Mouse (Mus musculus) stomach, embryonic 15.5 days (tissue): ENCODE data around the gene Gm266. TPM values are rescaled to one million over a fixed set of nuclear protein-coding genes. Genes with fewer than 3 reads are reported as not detected.

ENCODE experiments used
- ATAC-seq: fragments of 200-750 bp; cut with Nextera tagmentation; 2 replicates; pipeline ENCODE4 v1.8.0; 2017; ENCODE audit warnings: low read depth, moderate number of reproducible peaks, moderate TSS enrichment; ENCODE audit not compliant: insufficient read depth, low FRiP score
- H3K27ac ChIP-seq: fragments of 300-500 bp; sonication (generic); 2 replicates; pipeline ENCODE4 v1.5.1; 2015; ENCODE audit warnings: mild to moderate bottlenecking, inconsistent platforms
- H3K27me3 ChIP-seq: fragments of 300-500 bp; sonication (generic); replicated peaks from 2 replicates; pipeline ENCODE4 v1.6.1; 2015; ENCODE audit warnings: inconsistent platforms
- H3K36me3 ChIP-seq: fragments of 300-500 bp; sonication (generic); 2 replicates; pipeline ENCODE4 v1.6.1; 2015; ENCODE audit warnings: inconsistent platforms
- H3K4me1 ChIP-seq: fragments of 300-500 bp; sonication (generic); 2 replicates; pipeline ENCODE4 v1.6.1; 2015; ENCODE audit warnings: inconsistent platforms
- H3K4me2 ChIP-seq: fragments of 300-500 bp; sonication (generic); 2 replicates; pipeline ENCODE4 v1.6.1; 2015; ENCODE audit warnings: mild to moderate bottlenecking, inconsistent platforms
- H3K4me3 ChIP-seq: fragments of 300-500 bp; sonication (generic); replicated peaks from 2 replicates; pipeline ENCODE4 v1.5.1; 2015; ENCODE audit warnings: inconsistent platforms
- H3K9ac ChIP-seq: fragments of 300-500 bp; sonication (generic); 2 replicates; pipeline ENCODE4 v1.6.1; 2015; ENCODE audit warnings: inconsistent platforms
- H3K9me3 ChIP-seq: fragments of 300-500 bp; sonication (generic); 2 replicates; pipeline ENCODE4 v1.6.1; 2016; ENCODE audit warnings: inconsistent platforms
- WGBS: fragments of 180-500 bp; shearing (Covaris S2); methylation state at CpG from one replicate; pipeline ENCODE4 v1.1.7; 2015; 5-methylcytosine and 5-hydroxymethylcytosine counted together
- polyA plus RNA-seq: library from polyadenylated mRNA; unstranded; fragments of >200 nt; fragmentation: Nextera tagmentation; extraction: Ambion mirVana; gene quantifications from 2 replicates; pipeline ENCODE4 v1.2.1, GENCODE M21; 2015

Gm266 gene
- polyA plus RNA-seq: 25.4 and 30.3 TPM in 2 replicates

- Histone ChIP-seq H3K27me3 (peaks cover 27% of the 10 kb centered on the region), H3K4me3 (peak within 1 kb of the TSS; percentile 59), H3K36me3 (no peaks in the 10 kb centered on the region), H3K27ac (peak within 1 kb of the TSS; percentile 82), H3K4me2 (peak within 1 kb of the TSS; percentile 85), H3K9ac (peak within 1 kb of the TSS; percentile 31), H3K4me1 (peaks cover 24% of the 10 kb centered on the region), H3K9me3 (no peaks in the 10 kb centered on the region)
- WGBS: under 1% methylated on average over 52 of the region's 58 CpGs
- ATAC-seq: peak; percentile 75
Observed at GRCm38 (mm10) chr12:111485652-111486306, at the start of gene Gm266. TSS of gene Gm266 (minus strand) at chr12:111485823.

DNA sequence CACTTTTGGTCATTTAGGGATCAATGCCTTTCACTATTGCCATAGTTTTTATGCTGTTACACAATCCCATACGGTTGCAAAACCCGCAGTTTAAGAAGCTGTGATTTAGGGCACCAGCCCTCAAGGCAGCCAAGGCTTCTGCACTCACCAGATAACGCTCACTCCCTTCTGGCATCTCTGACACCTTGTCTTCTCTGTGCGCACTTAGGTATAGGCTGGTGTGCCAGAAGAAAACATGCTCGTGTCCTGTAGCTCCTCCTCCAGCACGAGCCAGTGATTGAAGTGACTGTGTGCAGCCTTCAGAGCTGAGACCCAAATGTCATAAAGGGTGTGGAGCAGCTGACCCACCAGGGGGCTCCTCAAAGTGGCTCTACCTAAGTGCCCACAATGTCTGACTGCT is 49.7 kb upstream of the Gm266 start:
- WGBS: 48% methylated on average over 6 of the region's 6 CpGs
- no peaks in the 10 kb centered on the region for H3K27me3 ChIP-seq
- H3K27ac ChIP-seq: peak overlapping the region; percentile 59
- H3K4me2 ChIP-seq: 0 out of 2 replicates have a peak overlapping the region, but pooled peaks have one; percentile 6
- no peak overlapping the region for H3K9ac ChIP-seq
- H3K9me3 ChIP-seq: no peaks in the 10 kb centered on the region
- no peak overlapping the region for H3K4me3 ChIP-seq
- ATAC-seq: no peak; the same call in 1 of the 2 replicates
- H3K36me3 ChIP-seq: peaks cover 10% of the 10 kb centered on the region; the same call in 1 of the 2 replicates
- H3K4me1 ChIP-seq: peaks cover 14% of the 10 kb centered on the region

GRCm38 (mm10) chr12:111533096-111533794 is 47.6 kb upstream of the Gm266 start:
- H3K4me1 ChIP-seq: 0 out of 2 replicates have a peak, but pooled peaks cover 4% of the 10 kb centered on the region
- H3K9me3 ChIP-seq: no peaks in the 10 kb centered on the region
- H3K4me2 ChIP-seq: no peak overlapping the region
- H3K4me3 ChIP-seq: no peak overlapping the region
- no peak for ATAC-seq
- H3K9ac ChIP-seq: no peak overlapping the region
- H3K36me3 ChIP-seq: no peaks in the 10 kb centered on the region
- WGBS: 62% methylated on average over 11 of the region's 11 CpGs
- H3K27me3 ChIP-seq: no peaks in the 10 kb centered on the region
- no peak overlapping the region for H3K27ac ChIP-seq

DNA sequence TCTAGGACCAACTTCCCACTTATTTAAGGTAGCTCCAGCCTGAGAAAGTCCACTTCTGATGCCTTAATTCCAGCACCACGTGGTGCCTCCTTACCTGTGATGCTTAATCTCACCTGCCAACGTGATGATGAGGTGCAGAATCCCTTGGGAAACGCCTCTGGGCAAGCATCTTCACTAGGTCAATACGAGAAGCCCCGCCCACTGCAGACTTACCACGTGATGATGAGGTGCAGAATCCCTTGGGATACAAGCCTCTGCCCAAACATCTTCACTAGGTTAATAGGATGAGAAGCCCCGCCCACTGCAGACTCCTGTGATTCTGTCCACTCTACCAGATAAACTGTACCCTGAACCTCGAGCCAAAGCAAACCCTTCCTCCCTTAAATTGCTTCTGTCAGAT is 43.6 kb upstream of the Gm266 start:
- Histone ChIP-seq H3K4me1 (no peaks in the 10 kb centered on the region), H3K9ac (no peak overlapping the region), H3K27ac (no peak overlapping the region), H3K9me3 (no peaks in the 10 kb centered on the region), H3K36me3 (no peaks in the 10 kb centered on the region), H3K27me3 (no peaks in the 10 kb centered on the region), H3K4me2 (no peak overlapping the region), H3K4me3 (no peak overlapping the region)
- no peak for ATAC-seq
- 15% methylated on average over 8 of the region's 8 CpGs for WGBS

DNA sequence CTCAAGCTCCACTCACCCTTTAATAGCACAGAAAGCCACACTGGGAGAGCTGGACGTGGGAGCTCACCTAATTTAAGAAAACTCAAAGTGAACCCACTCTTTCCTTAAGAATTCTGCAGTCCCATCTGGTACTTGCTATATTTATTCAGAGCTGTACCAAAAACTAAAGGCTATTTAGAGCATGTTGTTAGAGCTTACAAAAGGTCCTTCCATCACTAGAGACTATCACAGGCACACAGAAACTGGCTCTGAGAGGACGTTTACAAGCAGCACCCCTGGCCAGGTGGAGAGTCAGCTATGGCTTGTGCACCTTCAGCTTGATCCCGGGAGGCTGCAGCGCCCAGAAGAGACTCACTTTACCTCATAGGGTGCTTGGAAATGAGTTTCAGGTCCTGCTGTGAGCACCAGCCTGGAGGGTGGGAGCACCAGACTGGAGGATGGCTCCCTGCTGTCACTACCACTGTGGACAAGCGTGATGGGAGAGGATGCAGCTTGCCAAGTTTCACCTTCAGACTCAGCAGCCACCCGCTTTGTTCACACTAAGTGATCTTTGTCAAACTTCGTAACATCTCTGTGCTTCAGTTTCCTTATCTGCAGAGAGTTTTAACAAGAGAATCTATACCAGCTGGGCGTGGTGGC is 42.1 kb upstream of the Gm266 start:
- ATAC-seq: no peak
- H3K4me2 ChIP-seq: no peak overlapping the region
- no peak overlapping the region for H3K9ac ChIP-seq
- no peak overlapping the region for H3K27ac ChIP-seq
- WGBS: 62% methylated on average over 8 of the region's 8 CpGs
- H3K36me3 ChIP-seq: no peaks in the 10 kb centered on the region
- no peak overlapping the region for H3K4me3 ChIP-seq
- H3K9me3 ChIP-seq: no peaks in the 10 kb centered on the region
- no peaks in the 10 kb centered on the region for H3K4me1 ChIP-seq
- H3K27me3 ChIP-seq: no peaks in the 10 kb centered on the region

- Histone ChIP-seq H3K4me1 (no peaks in the 10 kb centered on the region), H3K4me2 (no peak overlapping the region), H3K9me3 (no peaks in the 10 kb centered on the region; the same call in 1 of the 2 replicates), H3K36me3 (no peaks in the 10 kb centered on the region), H3K27ac (no peak overlapping the region), H3K9ac (no peak overlapping the region), H3K27me3 (no peaks in the 10 kb centered on the region), H3K4me3 (no peak overlapping the region)
- no peak for ATAC-seq
- WGBS: 75% methylated on average over 3 of the region's 3 CpGs
Observed at GRCm38 (mm10) chr12:111524883-111525282, 39.3 kb upstream of the Gm266 start.

GRCm38 (mm10) chr12:111524469-111524868 is 38.8 kb upstream of the Gm266 start:
- Histone ChIP-seq H3K4me3 (no peak overlapping the region), H3K9me3 (no peaks in the 10 kb centered on the region; the same call in 1 of the 2 replicates), H3K4me1 (no peaks in the 10 kb centered on the region), H3K27me3 (no peaks in the 10 kb centered on the region), H3K36me3 (no peaks in the 10 kb centered on the region), H3K4me2 (no peak overlapping the region), H3K27ac (no peak overlapping the region), H3K9ac (no peak overlapping the region)
- WGBS: 76% methylated on average over 1 of the region's 1 CpGs
- ATAC-seq: no peak

- H3K27me3 ChIP-seq: no peaks in the 10 kb centered on the region
- H3K36me3 ChIP-seq: no peaks in the 10 kb centered on the region
- 98% methylated on average over 2 of the region's 2 CpGs for WGBS
- no peak overlapping the region for H3K4me2 ChIP-seq
- no peak overlapping the region for H3K9ac ChIP-seq
- H3K4me3 ChIP-seq: no peak overlapping the region
- ATAC-seq: no peak
- H3K4me1 ChIP-seq: no peaks in the 10 kb centered on the region
- no peak overlapping the region for H3K27ac ChIP-seq
- H3K9me3 ChIP-seq: no peaks in the 10 kb centered on the region; the same call in 1 of the 2 replicates
Observed at GRCm38 (mm10) chr12:111520994-111521393, 35.4 kb upstream of the Gm266 start.

GRCm38 (mm10) chr12:111519821-111520220 is 34.2 kb upstream of the Gm266 start:
- Histone ChIP-seq H3K9me3 (no peaks in the 10 kb centered on the region; the same call in 1 of the 2 replicates), H3K4me3 (no peak overlapping the region), H3K4me1 (no peaks in the 10 kb centered on the region), H3K4me2 (no peak overlapping the region), H3K27ac (no peak overlapping the region), H3K36me3 (no peaks in the 10 kb centered on the region), H3K27me3 (no peaks in the 10 kb centered on the region), H3K9ac (no peak overlapping the region)
- ATAC-seq: no peak
- WGBS: 73% methylated on average over 5 of the region's 5 CpGs

DNA sequence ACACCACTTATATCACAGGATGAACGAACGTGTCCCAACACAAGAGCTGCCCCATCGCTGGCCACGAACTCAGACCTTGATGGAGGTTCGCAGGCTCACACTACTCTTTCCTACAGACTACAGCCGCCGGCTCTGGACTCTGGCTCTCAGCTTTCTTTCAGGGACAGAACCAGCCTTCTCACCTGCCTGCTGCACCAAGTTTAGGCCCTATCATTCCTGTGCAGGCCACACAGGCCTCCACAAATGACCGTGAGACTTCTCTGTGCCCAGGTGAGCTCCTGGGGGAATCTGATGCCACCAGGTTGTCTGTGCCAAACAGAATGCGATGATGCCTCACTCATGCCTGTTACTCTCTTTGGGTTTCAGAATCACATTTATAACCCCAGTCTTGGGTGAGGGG is 32.8 kb upstream of the Gm266 start:
- H3K4me2 ChIP-seq: no peak overlapping the region
- no peaks in the 10 kb centered on the region; the same call in 1 of the 2 replicates for H3K9me3 ChIP-seq
- WGBS: 82% methylated on average over 9 of the region's 9 CpGs
- H3K36me3 ChIP-seq: no peaks in the 10 kb centered on the region
- no peak overlapping the region for H3K9ac ChIP-seq
- no peaks in the 10 kb centered on the region for H3K27me3 ChIP-seq
- peak; percentile 56; the same call in 1 of the 2 replicates for ATAC-seq
- H3K4me1 ChIP-seq: no peaks in the 10 kb centered on the region
- H3K4me3 ChIP-seq: no peak overlapping the region
- no peak overlapping the region for H3K27ac ChIP-seq

DNA sequence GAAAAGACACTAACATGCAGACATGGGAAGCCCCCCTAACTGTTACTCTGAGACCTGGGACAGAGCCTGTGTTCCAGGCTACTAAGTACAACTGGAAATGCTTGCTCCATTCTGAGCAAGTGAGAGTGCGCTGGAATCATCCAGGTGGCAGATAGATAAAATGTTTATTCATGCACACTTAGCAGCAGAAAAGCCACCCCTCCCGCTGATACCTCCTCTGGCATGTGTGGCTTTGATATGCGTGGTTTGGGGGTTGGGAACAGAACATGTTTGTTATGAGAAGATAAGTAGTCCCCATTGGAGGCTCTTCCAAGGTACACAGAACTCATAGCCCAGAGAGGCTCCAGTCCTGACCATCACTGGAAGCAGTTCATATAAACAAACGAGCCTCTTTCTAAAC is 32.3 kb upstream of the Gm266 start:
- Histone ChIP-seq H3K36me3 (no peaks in the 10 kb centered on the region), H3K27ac (no peak overlapping the region), H3K9ac (no peak overlapping the region), H3K4me2 (no peak overlapping the region), H3K4me1 (no peaks in the 10 kb centered on the region), H3K27me3 (no peaks in the 10 kb centered on the region), H3K4me3 (no peak overlapping the region), H3K9me3 (no peaks in the 10 kb centered on the region; the same call in 1 of the 2 replicates)
- peak; percentile 91 for ATAC-seq
- 34% methylated on average over 4 of the region's 4 CpGs for WGBS

- H3K4me2 ChIP-seq: no peak overlapping the region
- no peak overlapping the region for H3K9ac ChIP-seq
- no peaks in the 10 kb centered on the region for H3K4me1 ChIP-seq
- 84% methylated on average over 6 of the region's 6 CpGs for WGBS
- H3K36me3 ChIP-seq: no peaks in the 10 kb centered on the region
- peak; percentile 75; the same call in 1 of the 2 replicates for ATAC-seq
- no peaks in the 10 kb centered on the region for H3K27me3 ChIP-seq
- H3K4me3 ChIP-seq: no peak overlapping the region
- H3K27ac ChIP-seq: no peak overlapping the region
- H3K9me3 ChIP-seq: no peaks in the 10 kb centered on the region
Observed at GRCm38 (mm10) chr12:111516826-111517225, 31.2 kb upstream of the Gm266 start.
